Mouse (Mus musculus) hindbrain, embryonic 14.5 days (tissue): ENCODE data around the gene Oas1c. TPM values are rescaled to one million over a fixed set of nuclear protein-coding genes. Genes with fewer than 3 reads are reported as not detected.
A peak's percentile ranks its signal among the peaks of the same experiment; 100 is the strongest.
"Not testable (repeated sequence)": the region's sequence is repeated elsewhere in the genome, so short reads cannot be mapped to it uniquely, and the experiment has no call there.

Experiments used
- ATAC-seq: fragments of 200-750 bp; cut with Nextera tagmentation; 2 replicates; pipeline ENCODE4 v1.8.0; 2017; ENCODE audit warnings: moderate number of reproducible peaks, mild to moderate bottlenecking, moderate TSS enrichment, moderate library complexity; ENCODE audit not compliant: low FRiP score
- DNase-seq: peaks from one replicate; pipeline ENCODE4 v3.0.0-alpha.2; 2015; ENCODE audit warnings: low spot score
- H3K27ac ChIP-seq: fragments of 300-500 bp; sonication (generic); 2 replicates; pipeline ENCODE4 v1.5.1; 2014; ENCODE audit warnings: mild to moderate bottlenecking, moderate library complexity
- H3K27me3 ChIP-seq: fragments of 300-500 bp; sonication (generic); 2 replicates; pipeline ENCODE4 v1.6.1; 2014; ENCODE audit warnings: mild to moderate bottlenecking, low read length, mixed read lengths; ENCODE audit not compliant: control insufficient read depth, insufficient read depth
- H3K36me3 ChIP-seq: fragments of 300-500 bp; sonication (generic); replicated peaks from 2 replicates; pipeline ENCODE4 v1.6.1; 2014; ENCODE audit not compliant: control insufficient read depth, insufficient read depth
- H3K4me1 ChIP-seq: fragments of 300-500 bp; sonication (generic); replicated peaks from 2 replicates; pipeline ENCODE4 v1.6.1; 2014; ENCODE audit warnings: antibody characterized with exemption, low read length, mixed read lengths; ENCODE audit not compliant: control insufficient read depth, insufficient read depth
- H3K4me2 ChIP-seq: fragments of 300-500 bp; sonication (generic); replicated peaks from 2 replicates; pipeline ENCODE4 v1.6.1; 2014; ENCODE audit warnings: mild to moderate bottlenecking, moderate library complexity
- H3K4me3 ChIP-seq: fragments of 300-500 bp; sonication (generic); replicated peaks from 2 replicates; pipeline ENCODE4 v1.5.1; 2014; ENCODE audit warnings: mild to moderate bottlenecking, low read length
- H3K9ac ChIP-seq: fragments of 300-500 bp; sonication (generic); 2 replicates; pipeline ENCODE4 v1.6.1; 2014
- H3K9me3 ChIP-seq: fragments of 300-500 bp; sonication (generic); 2 replicates; pipeline ENCODE4 v1.6.1; 2016; ENCODE audit warnings: low read length; ENCODE audit not compliant: control insufficient read depth
- WGBS: fragments of 180-500 bp; shearing (Covaris S2); extraction: QIAGEN DNeasy Blood & Tissue Kit; methylation state at CpG from one replicate; pipeline ENCODE4 v1.1.7; 2014; 5-methylcytosine and 5-hydroxymethylcytosine counted together
- polyA plus RNA-seq: library from polyadenylated mRNA; unstranded; fragments of >200 nt; fragmentation: Nextera tagmentation; extraction: Ambion mirVana; gene quantifications from 2 replicates; pipeline ENCODE4 v1.2.1, GENCODE M21; 2014

The Oas1c gene
- polyA plus RNA-seq, 1 experiment from 2014 or later, result 0.40 TPM

DNA sequence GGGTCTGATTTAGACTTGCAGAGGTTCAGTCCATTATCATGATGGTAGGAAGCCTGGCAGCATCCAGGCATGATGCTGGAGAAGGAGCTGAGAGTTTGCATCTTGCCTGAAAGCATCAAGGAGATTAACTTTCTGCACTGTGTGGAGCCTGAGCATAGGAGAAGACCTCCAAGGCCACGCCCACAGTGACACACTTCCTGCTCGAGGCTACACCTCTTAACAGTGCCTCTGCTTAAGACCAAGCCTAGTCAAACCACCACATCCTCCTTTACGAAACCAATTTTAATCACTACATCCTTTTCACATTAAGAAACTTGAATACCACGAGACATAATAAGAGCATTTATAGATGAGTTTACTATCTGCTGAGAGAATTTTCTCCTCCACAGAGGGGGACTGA, 18.7 kb upstream of the Oas1c start:
- ATAC-seq (no peak), DNase-seq (no peak)
- H3K4me3 ChIP-seq, result no peak overlapping the region
- no peak overlapping the region for H3K27ac ChIP-seq
- no peaks in the 10 kb centered on the region; the same call in 1 of the 2 replicates for H3K27me3 ChIP-seq
- H3K4me1 ChIP-seq, result peaks cover 5% of the 10 kb centered on the region; the same call in 1 of the 2 replicates
- H3K9ac ChIP-seq, result no peak overlapping the region
- H3K36me3 ChIP-seq, result no peaks in the 10 kb centered on the region
- no peak overlapping the region for H3K4me2 ChIP-seq
- WGBS, result 90% methylated on average over 4 of the region's 4 CpGs
- no peaks in the 10 kb centered on the region for H3K9me3 ChIP-seq

DNA sequence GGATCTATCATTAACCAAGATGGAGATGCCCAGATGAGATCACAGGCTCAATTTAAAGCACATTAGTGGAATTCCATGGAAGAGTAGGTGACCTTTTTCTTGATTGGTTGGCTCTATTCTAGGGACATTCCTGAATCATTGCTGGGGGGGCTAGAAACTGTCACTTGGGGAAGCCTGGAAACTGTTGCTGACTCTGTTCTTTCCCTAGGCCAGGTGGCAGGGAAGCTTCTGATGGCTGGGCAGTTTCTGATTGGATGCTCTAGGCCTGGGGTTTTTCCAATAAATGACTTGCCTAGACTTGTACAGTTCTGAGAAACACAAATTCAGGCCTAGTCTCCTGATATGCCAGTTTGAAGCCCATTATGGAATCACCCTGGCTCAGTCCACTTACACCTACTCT, 6.7 kb upstream of the Oas1c start:
- Histone ChIP-seq H3K4me2 (no peak overlapping the region), H3K4me3 (no peak overlapping the region), H3K27me3 (no peaks in the 10 kb centered on the region), H3K36me3 (no peaks in the 10 kb centered on the region), H3K9ac (no peak overlapping the region), H3K27ac (no peak overlapping the region), H3K4me1 (no peaks in the 10 kb centered on the region), H3K9me3 (peaks cover 15% of the 10 kb centered on the region)
- DNase-seq, result no peak
- no peak for ATAC-seq

DNA sequence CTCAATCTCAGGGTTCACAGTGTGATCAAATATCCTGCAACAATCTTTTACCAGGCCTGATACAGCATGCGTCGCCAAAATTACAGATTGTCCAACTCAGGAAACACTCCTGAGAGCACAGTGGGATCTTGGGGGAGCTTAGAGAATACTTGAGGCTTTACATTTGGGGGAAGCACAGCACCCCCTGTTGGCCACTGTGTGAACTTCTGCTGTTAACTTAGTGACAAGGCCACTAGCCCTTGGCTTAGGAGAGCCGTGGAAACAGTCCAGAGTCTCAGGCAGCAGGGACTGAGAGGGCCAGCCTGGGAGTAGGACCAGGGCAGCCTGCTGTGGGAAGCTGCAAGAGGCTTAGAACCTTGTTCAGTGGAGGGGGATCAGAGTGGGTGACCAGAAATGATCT, 3.6 kb upstream of the Oas1c start:
- H3K27me3 ChIP-seq, result no peaks in the 10 kb centered on the region
- H3K36me3 ChIP-seq, result no peaks in the 10 kb centered on the region
- peaks cover 9% of the 10 kb centered on the region; the same call in 1 of the 2 replicates for H3K4me1 ChIP-seq
- no peak overlapping the region for H3K9ac ChIP-seq
- no peak overlapping the region for H3K27ac ChIP-seq
- 66% methylated on average over 3 of the region's 3 CpGs for WGBS
- H3K4me3 ChIP-seq, result no peak overlapping the region
- ATAC-seq (no peak), DNase-seq (no peak)
- no peak overlapping the region for H3K4me2 ChIP-seq
- H3K9me3 ChIP-seq, result peaks cover 15% of the 10 kb centered on the region

DNA sequence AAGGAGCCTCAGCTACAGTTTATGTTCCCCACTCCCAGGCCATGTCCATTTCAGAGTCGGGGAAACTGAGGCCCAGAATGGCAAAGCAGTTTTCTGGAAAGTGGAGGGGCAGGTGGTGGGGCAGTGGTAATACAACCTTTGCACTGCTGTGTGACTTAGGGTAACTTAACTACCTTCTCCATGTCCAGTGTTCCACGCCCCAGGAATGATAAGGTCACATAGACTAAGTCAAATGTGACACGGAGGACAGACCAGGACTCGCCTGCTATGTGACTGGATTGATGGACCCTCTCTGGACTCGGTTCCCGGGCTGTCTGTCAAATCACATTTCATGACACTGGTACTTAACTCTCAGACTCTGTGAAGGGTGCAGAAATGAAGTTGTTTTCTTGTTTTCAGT, 709 bp upstream of the Oas1c start:
- H3K4me2 ChIP-seq, result peak overlapping the region; percentile 53
- no peak overlapping the region for H3K9ac ChIP-seq
- no peaks in the 10 kb centered on the region for H3K9me3 ChIP-seq
- H3K4me3 ChIP-seq, result no peak overlapping the region; the same call in 1 of the 2 replicates
- no peak for ATAC-seq
- H3K36me3 ChIP-seq, result no peaks in the 10 kb centered on the region
- H3K4me1 ChIP-seq, result peaks cover 9% of the 10 kb centered on the region; the same call in 1 of the 2 replicates
- DNase-seq, result no peak
- WGBS, result 86% methylated on average over 6 of the region's 6 CpGs
- no peak overlapping the region for H3K27ac ChIP-seq
- no peaks in the 10 kb centered on the region for H3K27me3 ChIP-seq

DNA sequence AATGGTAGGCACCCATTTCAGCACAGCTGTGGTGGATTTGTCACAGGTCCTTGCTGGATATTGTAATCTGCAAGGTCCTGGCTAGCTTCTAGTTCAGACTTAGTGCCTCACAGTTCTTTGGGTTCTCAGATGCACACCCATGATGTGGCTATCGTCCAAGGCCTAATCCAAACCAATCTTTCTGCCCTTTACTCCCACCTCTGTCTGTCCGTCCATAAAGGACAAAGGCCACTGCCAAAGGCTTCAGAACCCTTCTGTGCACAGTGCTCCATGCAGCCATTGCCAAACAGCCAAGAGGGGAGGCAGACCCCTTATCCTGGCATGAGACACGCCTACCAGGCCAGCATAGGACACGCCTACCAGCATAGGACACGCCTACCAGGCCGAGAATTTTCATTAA, 3.1 kb downstream of the Oas1c start:
- Histone ChIP-seq H3K4me2 (no peak overlapping the region), H3K27ac (no peak overlapping the region), H3K9ac (no peak overlapping the region), H3K9me3 (no peaks in the 10 kb centered on the region), H3K27me3 (no peaks in the 10 kb centered on the region), H3K4me1 (peaks cover 9% of the 10 kb centered on the region; the same call in 1 of the 2 replicates), H3K4me3 (no peak overlapping the region), H3K36me3 (no peaks in the 10 kb centered on the region)
- WGBS, result 48% methylated on average over 6 of the region's 6 CpGs
- DNase-seq (no peak), ATAC-seq (no peak)

DNA sequence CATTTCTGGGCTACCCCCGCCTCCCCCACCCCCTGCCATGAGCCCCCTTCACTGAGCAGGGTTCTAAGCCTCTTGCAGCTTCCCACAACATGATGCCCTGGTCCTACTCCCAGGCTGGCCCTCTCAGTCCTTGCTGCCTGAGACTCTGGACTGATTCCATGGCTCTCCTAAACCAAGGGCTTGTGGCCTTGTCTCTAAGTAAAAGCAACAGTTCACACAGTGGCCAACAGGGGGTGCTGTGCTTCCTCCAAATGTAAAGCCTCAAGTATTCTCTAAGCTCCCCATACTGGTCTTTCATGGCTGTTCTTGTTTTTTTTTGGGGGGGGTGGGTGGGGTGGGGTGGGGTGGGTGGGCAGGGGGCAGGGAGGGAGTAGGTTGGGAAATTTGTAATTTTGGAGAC, 5.9 kb downstream of the Oas1c start:
- Histone ChIP-seq H3K4me3 (no peak overlapping the region), H3K27ac (no peak overlapping the region), H3K36me3 (no peaks in the 10 kb centered on the region), H3K4me1 (peaks cover under 1% of the 10 kb centered on the region; the same call in 1 of the 2 replicates), H3K27me3 (no peaks in the 10 kb centered on the region), H3K9ac (no peak overlapping the region), H3K4me2 (no peak overlapping the region), H3K9me3 (no peaks in the 10 kb centered on the region)
- no peak for ATAC-seq
- DNase-seq, result peak; percentile 43
- 90% methylated on average over 1 of the region's 1 CpGs for WGBS

DNA sequence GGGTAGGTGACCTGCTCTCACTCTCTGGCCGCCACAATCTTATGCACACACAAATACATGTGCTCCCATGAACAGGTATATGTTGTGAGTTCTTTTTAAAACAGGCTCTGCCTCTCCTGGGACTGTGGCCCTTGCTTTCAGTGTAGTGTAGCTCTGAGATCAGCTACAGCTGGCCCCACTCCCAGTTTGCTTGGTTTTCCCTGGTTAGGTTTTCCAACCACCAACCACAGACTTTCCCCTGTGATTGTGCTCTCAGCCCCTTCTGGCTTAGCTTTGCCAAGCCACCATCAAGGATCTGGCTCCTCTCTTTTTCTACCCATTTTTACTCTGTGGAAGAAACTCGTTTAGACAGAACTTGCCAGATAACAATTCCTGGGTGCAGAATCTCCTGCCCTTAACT, 8.7 kb downstream of the Oas1c start:
- no peak overlapping the region for H3K4me2 ChIP-seq
- ATAC-seq, result no peak
- H3K27me3 ChIP-seq, result no peaks in the 10 kb centered on the region
- 76% methylated on average over 2 of the region's 2 CpGs for WGBS
- H3K36me3 ChIP-seq, result no peaks in the 10 kb centered on the region
- H3K9ac ChIP-seq, result no peak overlapping the region
- no peaks in the 10 kb centered on the region for H3K4me1 ChIP-seq
- H3K9me3 ChIP-seq, result no peaks in the 10 kb centered on the region
- no peak overlapping the region for H3K4me3 ChIP-seq
- H3K27ac ChIP-seq, result no peak overlapping the region
- DNase-seq, result no peak

DNA sequence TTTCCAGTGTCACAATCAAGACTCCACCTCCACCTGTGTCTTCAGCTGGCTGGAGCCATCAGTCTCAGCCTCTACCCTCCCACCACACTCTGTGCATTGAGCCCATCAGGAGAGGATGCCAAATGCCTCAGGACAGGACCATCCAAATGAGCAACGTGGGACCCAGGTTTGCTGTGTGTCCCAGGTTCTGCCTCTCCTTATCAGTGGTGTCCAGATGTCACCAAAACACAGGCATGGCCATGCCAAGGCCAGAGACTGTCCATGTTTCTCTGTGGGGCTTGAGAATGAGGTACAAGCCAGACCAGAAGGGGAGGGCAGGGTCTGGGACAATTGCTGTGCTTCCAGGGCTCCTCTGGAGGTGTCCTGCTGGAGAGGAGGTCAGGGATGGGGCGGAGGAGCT, 13.4 kb downstream of the Oas1c start:
- not testable (repeated sequence) for H3K27ac ChIP-seq, H3K9me3 ChIP-seq, H3K4me2 ChIP-seq, H3K27me3 ChIP-seq, H3K9ac ChIP-seq, H3K4me1 ChIP-seq, H3K36me3 ChIP-seq, H3K4me3 ChIP-seq, ATAC-seq, DNase-seq
- 68% methylated on average over 2 of the region's 2 CpGs for WGBS

DNA sequence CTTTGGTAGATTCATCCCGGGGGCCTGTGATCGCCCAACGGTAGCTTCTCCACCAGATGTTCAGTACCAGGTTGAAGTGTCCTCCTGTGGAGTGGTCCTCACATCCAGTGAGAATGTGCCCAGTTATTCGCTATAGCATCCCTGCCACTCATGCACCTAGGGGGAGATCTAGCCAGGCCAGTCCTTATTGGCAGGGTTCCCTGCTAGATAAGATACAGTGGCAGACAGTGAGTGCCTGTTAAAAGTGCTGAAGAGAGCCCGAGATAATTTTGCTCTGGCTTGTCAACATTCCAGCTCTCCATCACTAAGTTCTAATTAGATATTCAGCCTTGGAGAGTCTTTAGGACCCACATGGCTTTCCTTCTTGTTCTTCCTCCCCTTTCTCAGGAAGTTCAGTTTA, 14.2 kb downstream of the Oas1c start:
- H3K4me1 ChIP-seq, H3K4me2 ChIP-seq, H3K27ac ChIP-seq, H3K27me3 ChIP-seq, H3K36me3 ChIP-seq, DNase-seq, H3K9me3 ChIP-seq, H3K9ac ChIP-seq, ATAC-seq, H3K4me3 ChIP-seq: not testable (repeated sequence)
- 78% methylated on average over 5 of the region's 5 CpGs for WGBS

DNA sequence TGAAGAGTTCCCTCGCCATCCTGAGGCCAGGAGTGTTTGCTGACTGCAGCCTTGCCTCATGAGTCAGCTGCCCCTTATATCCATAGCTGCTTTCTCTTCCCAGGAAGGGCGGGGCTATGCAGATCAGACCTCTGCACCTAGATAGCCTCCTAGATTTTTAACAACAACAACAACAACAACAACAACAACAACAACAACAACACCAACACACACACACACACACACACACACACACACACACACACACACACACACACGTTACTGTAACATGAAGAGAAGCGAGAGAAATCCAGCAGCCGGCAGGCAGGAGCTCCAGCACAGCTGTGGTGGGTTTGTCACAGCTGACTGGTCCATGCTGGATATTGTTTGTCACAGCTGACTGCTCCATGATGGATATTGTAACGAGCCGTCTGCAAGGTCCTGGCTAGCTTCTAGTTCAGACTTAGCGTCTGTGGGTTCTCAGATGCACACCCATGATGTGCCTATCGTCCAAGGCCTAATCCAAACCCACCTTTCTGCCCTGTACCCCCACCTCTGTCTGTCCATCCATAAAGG, 16.8 kb downstream of the Oas1c start, which contains the start of gene Oas1e:
TSS of gene Oas1e (minus strand) at position 51 of the 555 bp plus-strand sequence.
- H3K4me2 ChIP-seq, DNase-seq, H3K9me3 ChIP-seq, H3K36me3 ChIP-seq, H3K4me3 ChIP-seq, ATAC-seq, H3K9ac ChIP-seq, H3K27me3 ChIP-seq, H3K4me1 ChIP-seq, H3K27ac ChIP-seq: not testable (repeated sequence)
- 56% methylated on average over 9 of the region's 9 CpGs for WGBS
